Mouse (Mus musculus): ENCODE results near the gene Bcl2l11.

DNA sequence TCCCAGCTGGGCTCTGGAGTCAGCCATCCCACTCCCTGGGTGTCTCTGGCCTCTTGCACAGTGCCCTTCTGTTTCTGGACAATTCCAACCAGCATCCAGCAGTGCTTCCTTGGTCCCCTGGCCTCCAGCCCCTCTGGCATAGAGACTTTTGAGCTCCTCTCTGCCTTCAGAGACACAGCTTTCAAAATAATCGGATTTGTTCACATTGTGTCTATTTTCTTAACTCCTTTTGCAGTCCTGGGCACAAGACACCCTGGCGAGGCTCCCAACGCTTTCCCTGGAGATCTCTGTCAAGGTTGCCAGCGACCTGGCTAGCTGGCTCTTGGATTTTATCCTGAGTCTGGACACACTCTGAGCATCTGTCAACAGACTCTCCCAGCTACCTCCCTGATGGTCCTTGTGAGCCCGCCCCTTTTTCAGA lies 51.4 kb downstream of the Bcl2l11 start:
- TF ChIP-seq CTCF (IDR thresholded peaks at IDR 0.05): no peak
- TF ChIP-seq POLR2A (IDR thresholded peaks at IDR 0.05; ENCODE audit: insufficient read depth, low read depth, low read length): no peak
- TF ChIP-seq EP300 (IDR thresholded peaks at IDR 0.05; ENCODE audit: insufficient read depth, low read depth, low read length): no peak
